Mouse (Mus musculus) brown adipose tissue, adult 24 weeks (tissue): Measurements from ENCODE around the gene Gm6358. TPM values are rescaled to one million over a fixed set of nuclear protein-coding genes. Genes with fewer than 3 reads are reported as not detected.
"Not testable (repeated sequence)": the region's sequence is repeated elsewhere in the genome, so short reads cannot be mapped to it uniquely, and the experiment has no call there.

Source experiments
- H3K27ac ChIP-seq: fragments of 200-500 bp; replicated peaks from 2 replicates; pipeline ENCODE4 v1.5.1; 2012; ENCODE audit warnings: low read depth, mild to moderate bottlenecking, low read length
- H3K4me1 ChIP-seq: fragments of 200-500 bp; 2 replicates; pipeline ENCODE4 v1.6.1; 2012; ENCODE audit warnings: low read length, mixed read lengths; ENCODE audit not compliant: control insufficient read depth, insufficient read depth, insufficient read length
- H3K4me3 ChIP-seq: fragments of 200-500 bp; 2 replicates; pipeline ENCODE4 v1.5.1; 2012; ENCODE audit warnings: low read depth, mild to moderate bottlenecking, low read length, moderate library complexity; ENCODE audit not compliant: insufficient read depth
- polyA plus RNA-seq: library from polyadenylated mRNA; stranded (reverse); fragments of >200 nt; gene quantifications from 2 replicates; pipeline ENCODE4 v1.2.4, GENCODE M21; 2012; ENCODE audit not compliant: missing spikeins, insufficient read depth, insufficient read length

Gene Gm6358
- not detected in 2 replicates for polyA plus RNA-seq

GRCm38 (mm10) chr16:89140551-89140950, at the start of gene Gm6358:
Gene Gm6358, plus strand, starts transcription at chr16:89140851.
- no peaks in the 10 kb centered on the region for H3K4me1 ChIP-seq
- no peak within 1 kb of the TSS for H3K4me3 ChIP-seq
- H3K27ac ChIP-seq: no peak within 1 kb of the TSS

GRCm38 (mm10) chr16:89150786-89151185, 10.1 kb downstream of the Gm6358 start, which contains the start of gene Gm10061:
Gene Gm10061, plus strand, starts transcription at chr16:89151086.
- Histone ChIP-seq H3K4me3 (no peak within 1 kb of the TSS), H3K4me1 (no peaks in the 10 kb centered on the region), H3K27ac (no peak within 1 kb of the TSS)

GRCm38 (mm10) chr16:89157652-89158051, 17.0 kb downstream of the Gm6358 start, which contains the start of gene Gm9789:
Gene Gm9789, plus strand, starts transcription at chr16:89157952.
- no peaks in the 10 kb centered on the region for H3K4me1 ChIP-seq
- no peak within 1 kb of the TSS for H3K4me3 ChIP-seq
- no peak within 1 kb of the TSS for H3K27ac ChIP-seq

- not testable (repeated sequence) for H3K4me3 ChIP-seq, H3K27ac ChIP-seq, H3K4me1 ChIP-seq
Observed at GRCm38 (mm10) chr16:89169190-89169589, 28.5 kb downstream of the Gm6358 start, which contains the start of gene Gm7735. Gene Gm7735, plus strand, starts transcription at chr16:89169490.

GRCm38 (mm10) chr16:89174435-89174834, 33.8 kb downstream of the Gm6358 start, which contains the start of gene 1110057P08Rik:
Gene 1110057P08Rik, plus strand, starts transcription at chr16:89174735.
- Histone ChIP-seq H3K4me3 (no peak within 1 kb of the TSS), H3K4me1 (no peaks in the 10 kb centered on the region), H3K27ac (no peak within 1 kb of the TSS)

GRCm38 (mm10) chr16:89188621-89189020, 48.0 kb downstream of the Gm6358 start:
- Histone ChIP-seq H3K4me3 (no peak overlapping the region), H3K27ac (no peak overlapping the region), H3K4me1 (no peaks in the 10 kb centered on the region)

Other genes starting within 250 kb of the Gm6358 start
- not detected in 2 replicates for gene Krtap19-5, start 244.4 kb upstream of the Gm6358 start, polyA plus RNA-seq
- gene Krtap19-9b, start 208.6 kb upstream of the Gm6358 start, polyA plus RNA-seq: not detected in 2 replicates
- gene Krtap16-3, start 178.0 kb upstream of the Gm6358 start, polyA plus RNA-seq: not detected in 2 replicates
- not detected in 2 replicates for gene Krtap22-2, start 130.1 kb upstream of the Gm6358 start, polyA plus RNA-seq
- gene Gm10229, start 125.6 kb upstream of the Gm6358 start, polyA plus RNA-seq: not detected in 2 replicates
- gene Krtap6-1, start 109.2 kb upstream of the Gm6358 start, polyA plus RNA-seq: not detected in 2 replicates
- not detected in 2 replicates for gene Gm10228, start 99.4 kb upstream of the Gm6358 start, polyA plus RNA-seq
- gene Krtap6-5, start 93.0 kb upstream of the Gm6358 start, polyA plus RNA-seq: not detected in 2 replicates
- gene 1110025L11Rik, start 76.8 kb upstream of the Gm6358 start, polyA plus RNA-seq: not detected in 2 replicates
- gene Krtap6-3, start 56.8 kb upstream of the Gm6358 start, polyA plus RNA-seq: not detected in 2 replicates
- gene Gm10061, start 10.2 kb downstream of the Gm6358 start, polyA plus RNA-seq: not detected in 2 replicates
- gene Gm9789, start 17.1 kb downstream of the Gm6358 start, polyA plus RNA-seq: not detected in 2 replicates
- gene Gm7735, start 28.6 kb downstream of the Gm6358 start, polyA plus RNA-seq: not detected in 2 replicates
- not detected in 2 replicates for gene 1110057P08Rik, start 33.9 kb downstream of the Gm6358 start, polyA plus RNA-seq
- gene Krtap20-2, start 65.0 kb downstream of the Gm6358 start, polyA plus RNA-seq: not detected in 2 replicates